Mouse (Mus musculus) kidney, embryonic 16.5 days (tissue): ENCODE data around the gene Chrna4. TPM values are rescaled to one million over a fixed set of nuclear protein-coding genes. Genes with fewer than 3 reads are reported as not detected.

Experiments used
- ATAC-seq: fragments of 200-750 bp; cut with Nextera tagmentation; 2 replicates; pipeline ENCODE4 v1.8.0; 2017; ENCODE audit warnings: moderate TSS enrichment; ENCODE audit not compliant: low FRiP score, low TSS enrichment
- H3K27ac ChIP-seq: fragments of 300-500 bp; sonication (generic); 2 replicates; pipeline ENCODE4 v1.5.1; 2014; ENCODE audit warnings: low read length
- H3K27me3 ChIP-seq: fragments of 300-500 bp; sonication (generic); 2 replicates; pipeline ENCODE4 v1.6.1; 2014; ENCODE audit warnings: low read length, control low read depth, mixed read lengths; ENCODE audit not compliant: insufficient read depth
- H3K36me3 ChIP-seq: fragments of 300-500 bp; sonication (generic); 2 replicates; pipeline ENCODE4 v1.6.1; 2014; ENCODE audit warnings: low read length, control low read depth, mixed read lengths; ENCODE audit not compliant: insufficient read depth
- H3K4me1 ChIP-seq: fragments of 300-500 bp; sonication (generic); 2 replicates; pipeline ENCODE4 v1.6.1; 2014; ENCODE audit warnings: low read length, control low read depth, mixed read lengths; ENCODE audit not compliant: insufficient read depth
- H3K4me2 ChIP-seq: fragments of 300-500 bp; sonication (generic); replicated peaks from 2 replicates; pipeline ENCODE4 v1.6.1; 2014; ENCODE audit warnings: low read depth, low read length
- H3K4me3 ChIP-seq: fragments of 300-500 bp; sonication (generic); 2 replicates; pipeline ENCODE4 v1.5.1; 2014; ENCODE audit warnings: mild to moderate bottlenecking, low read length
- H3K9ac ChIP-seq: fragments of 300-500 bp; sonication (generic); replicated peaks from 2 replicates; pipeline ENCODE4 v1.6.1; 2014; ENCODE audit warnings: low read length
- H3K9me3 ChIP-seq: fragments of 300-500 bp; sonication (generic); 2 replicates; pipeline ENCODE4 v1.6.1; 2016; ENCODE audit warnings: low read length, control low read depth
- WGBS: fragments of 180-500 bp; shearing (Covaris S2); extraction: QIAGEN DNeasy Blood & Tissue Kit; methylation state at CpG from one replicate; pipeline ENCODE4 v1.1.7; 2014; 5-methylcytosine and 5-hydroxymethylcytosine counted together
- polyA plus RNA-seq: library from polyadenylated mRNA; unstranded; fragments of >200 nt; fragmentation: Nextera tagmentation; extraction: Ambion mirVana; gene quantifications from 2 replicates; pipeline ENCODE4 v1.2.1, GENCODE M21; 2015

The Chrna4 gene
- polyA plus RNA-seq, 1 experiment from 2014 or later = 4.3 TPM

DNA sequence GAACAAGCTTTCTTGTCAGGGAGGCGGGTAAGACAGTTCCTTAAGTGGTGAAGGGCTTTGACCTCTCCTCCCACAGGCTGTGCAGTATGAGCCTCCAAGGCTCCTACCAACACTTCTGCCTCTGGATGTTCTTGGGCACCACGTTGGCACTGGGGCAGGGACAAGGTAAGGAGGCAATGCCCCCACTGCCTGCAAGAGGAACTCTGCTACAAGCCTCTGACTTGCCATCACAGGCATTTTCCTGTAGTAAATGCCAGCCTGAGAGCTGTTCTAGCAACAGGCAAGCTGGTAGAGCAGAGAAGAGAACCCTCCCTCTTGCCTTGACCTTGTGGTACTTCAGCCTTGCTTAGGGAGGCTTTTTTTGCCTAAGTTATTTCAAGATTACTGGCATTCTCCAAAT is 56.9 kb downstream of the Chrna4 start, which contains the start of gene Col20a1:
TSS of gene Col20a1 (plus strand) at position 87 of the 400 bp plus-strand sequence.
- H3K4me1 ChIP-seq = no peaks in the 10 kb centered on the region
- H3K9me3 ChIP-seq = no peaks in the 10 kb centered on the region
- peaks cover 14% of the 10 kb centered on the region for H3K36me3 ChIP-seq
- no peaks in the 10 kb centered on the region for H3K27me3 ChIP-seq
- no peak within 1 kb of the TSS for H3K27ac ChIP-seq
- H3K4me2 ChIP-seq = no peak within 1 kb of the TSS
- ATAC-seq = no peak
- H3K9ac ChIP-seq = no peak within 1 kb of the TSS
- H3K4me3 ChIP-seq = no peak within 1 kb of the TSS
- 61% methylated on average over 2 of the region's 2 CpGs for WGBS

DNA sequence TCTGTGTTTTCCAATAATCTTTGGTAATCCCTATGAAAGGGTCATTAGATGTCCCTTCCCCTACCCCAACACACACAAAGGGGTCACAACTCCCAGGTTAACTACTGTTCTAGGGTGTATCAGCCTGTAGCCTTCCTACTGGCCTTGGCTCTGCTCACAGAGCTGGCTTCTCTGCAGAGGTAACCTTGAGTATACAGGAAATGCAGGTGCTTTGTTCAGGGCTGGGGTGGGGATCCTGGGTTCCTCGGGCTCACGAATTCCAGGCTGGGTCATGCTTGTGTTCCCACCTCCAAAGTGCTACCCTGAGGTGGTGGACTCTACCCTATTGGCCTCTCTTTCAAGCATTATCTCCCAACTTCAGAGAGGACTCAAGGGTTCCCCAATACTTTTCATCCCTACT is 57.7 kb downstream of the Chrna4 start:
- H3K27ac ChIP-seq = no peak overlapping the region
- H3K4me1 ChIP-seq = no peaks in the 10 kb centered on the region
- no peak overlapping the region for H3K4me3 ChIP-seq
- H3K9ac ChIP-seq = no peak overlapping the region
- no peaks in the 10 kb centered on the region for H3K9me3 ChIP-seq
- H3K36me3 ChIP-seq = peaks cover 22% of the 10 kb centered on the region
- WGBS = 89% methylated on average over 2 of the region's 2 CpGs
- H3K27me3 ChIP-seq = no peaks in the 10 kb centered on the region
- no peak for ATAC-seq
- H3K4me2 ChIP-seq = no peak overlapping the region

DNA sequence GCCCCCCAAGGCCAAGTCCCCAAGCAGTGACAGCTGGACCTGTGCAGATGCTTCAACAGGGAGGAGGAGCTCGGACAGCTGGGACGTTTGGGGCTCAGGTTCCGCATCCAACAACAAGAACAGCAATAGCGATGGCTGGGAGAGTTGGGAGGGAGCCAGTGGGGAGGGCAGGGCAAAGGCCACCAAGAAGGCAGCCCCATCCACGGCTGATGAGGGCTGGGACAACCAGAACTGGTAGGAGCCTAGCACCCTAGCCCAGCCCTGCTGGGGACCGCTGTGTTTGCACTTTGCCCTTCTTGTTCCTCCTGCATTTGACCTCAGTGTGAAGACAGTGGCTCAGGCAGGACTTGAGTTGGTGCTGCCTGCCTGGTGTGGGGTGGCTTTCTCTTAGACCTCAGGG is 62.2 kb downstream of the Chrna4 start:
- Histone ChIP-seq H3K4me3 (no peak overlapping the region), H3K36me3 (peaks cover 66% of the 10 kb centered on the region), H3K4me1 (no peaks in the 10 kb centered on the region), H3K9me3 (no peaks in the 10 kb centered on the region), H3K9ac (no peak overlapping the region), H3K27ac (no peak overlapping the region), H3K27me3 (no peaks in the 10 kb centered on the region), H3K4me2 (no peak overlapping the region)
- 61% methylated on average over 6 of the region's 6 CpGs for WGBS
- ATAC-seq = no peak

Other genes starting within 250 kb of the Chrna4 start
- 16.0 and 27.1 TPM in 2 replicates for gene Ythdf1, start 122.6 kb downstream of the Chrna4 start, polyA plus RNA-seq
- not detected in 2 replicates for gene Birc7, start 114.5 kb downstream of the Chrna4 start, polyA plus RNA-seq
- 36.9 and 48.7 TPM in 2 replicates for gene Nkain4, start 88.8 kb downstream of the Chrna4 start, polyA plus RNA-seq
- gene Arfgap1, start 76.3 kb downstream of the Chrna4 start, polyA plus RNA-seq = 110 and 114 TPM in 2 replicates
- 0.22 and 0.47 TPM in 2 replicates for gene Col20a1, start 57.0 kb downstream of the Chrna4 start, polyA plus RNA-seq
- 0.16 and 0.44 TPM in 2 replicates for gene Kcnq2, start 91.8 kb upstream of the Chrna4 start, polyA plus RNA-seq
- 0.10 TPM in 1 of 2 replicates, not detected in the other for gene Eef1a2, start 113.5 kb upstream of the Chrna4 start, polyA plus RNA-seq
- 302 and 310 TPM in 2 replicates for gene Ppdpf, start 143.7 kb upstream of the Chrna4 start, polyA plus RNA-seq
- not detected in 2 replicates for gene Ptk6, start 159.2 kb upstream of the Chrna4 start, polyA plus RNA-seq
- gene Srms, start 169.6 kb upstream of the Chrna4 start, polyA plus RNA-seq = 0.25 and 0.37 TPM in 2 replicates
- 0.26 and 0.59 TPM in 2 replicates for gene Fndc11, start 176.5 kb upstream of the Chrna4 start, polyA plus RNA-seq
- 1.9 and 2.0 TPM in 2 replicates for gene Helz2, start 198.5 kb upstream of the Chrna4 start, polyA plus RNA-seq
- 15.7 and 18.7 TPM in 2 replicates for gene Gmeb2, start 244.5 kb upstream of the Chrna4 start, polyA plus RNA-seq